Mouse (Mus musculus) small intestine, adult 2 months (tissue): Measurements from ENCODE around the gene Rpl14. TPM values are rescaled to one million over a fixed set of nuclear protein-coding genes. Genes with fewer than 3 reads are reported as not detected.
"Not testable (repeated sequence)": the region's sequence is repeated elsewhere in the genome, so short reads cannot be mapped to it uniquely, and the experiment has no call there.

Source experiments
- H3K27ac ChIP-seq: fragments of 200-500 bp; 2 replicates; pipeline ENCODE4 v1.5.1; 2012; ENCODE audit warnings: low read depth, low read length, control low read depth, inconsistent platforms; ENCODE audit not compliant: insufficient read depth
- H3K27me3 ChIP-seq: fragments of 200-500 bp; 2 replicates; pipeline ENCODE4 v1.6.1; 2012; ENCODE audit warnings: mild to moderate bottlenecking, moderate library complexity, low read length, inconsistent platforms; ENCODE audit not compliant: control insufficient read depth, insufficient read depth
- H3K36me3 ChIP-seq: fragments of 200-500 bp; 2 replicates; pipeline ENCODE4 v1.6.1; 2012; ENCODE audit warnings: mild to moderate bottlenecking, low read length, control low read depth, inconsistent platforms; ENCODE audit not compliant: control insufficient read depth, insufficient read depth
- H3K4me1 ChIP-seq: fragments of 200-500 bp; 2 replicates; pipeline ENCODE4 v1.6.1; 2012; ENCODE audit warnings: low read length, inconsistent platforms, mixed read lengths; ENCODE audit not compliant: control insufficient read depth, insufficient read depth, insufficient read length
- H3K4me3 ChIP-seq: fragments of 200-500 bp; 2 replicates; pipeline ENCODE4 v1.5.1; 2012; ENCODE audit warnings: low read depth, mild to moderate bottlenecking, control low read depth, inconsistent platforms, low read length, moderate library complexity
- CTCF ChIP-seq: fragments of 200-500 bp; IDR thresholded peaks from 2 replicates; pipeline ENCODE4 v1.5.1; 2012; ENCODE audit warnings: low read depth, mild to moderate bottlenecking, control low read depth, inconsistent platforms, low read length, moderate library complexity, mixed read lengths; ENCODE audit not compliant: insufficient replicate concordance, insufficient read length; ENCODE audit errors: extremely low read depth
- POLR2A ChIP-seq: fragments of 200-500 bp; IDR thresholded peaks from 2 replicates; pipeline ENCODE4 v1.6.1; 2012; ENCODE audit warnings: low read depth, mild to moderate bottlenecking, control low read depth, inconsistent platforms, low read length, moderate library complexity
- WGBS: fragments of 180-500 bp; shearing (Covaris S2); methylation state at CpG from one replicate; pipeline ENCODE4 v1.1.7; 2018; 5-methylcytosine and 5-hydroxymethylcytosine counted together
- polyA plus RNA-seq: library from polyadenylated mRNA; depleted of rRNA; stranded (reverse); fragments of >200 nt; gene quantifications from 2 replicates; pipeline ENCODE4 v1.2.3, GENCODE M21; 2012; rRNA removed

The Rpl14 gene
- 90.3 and 246 TPM in 2 replicates for polyA plus RNA-seq

DNA sequence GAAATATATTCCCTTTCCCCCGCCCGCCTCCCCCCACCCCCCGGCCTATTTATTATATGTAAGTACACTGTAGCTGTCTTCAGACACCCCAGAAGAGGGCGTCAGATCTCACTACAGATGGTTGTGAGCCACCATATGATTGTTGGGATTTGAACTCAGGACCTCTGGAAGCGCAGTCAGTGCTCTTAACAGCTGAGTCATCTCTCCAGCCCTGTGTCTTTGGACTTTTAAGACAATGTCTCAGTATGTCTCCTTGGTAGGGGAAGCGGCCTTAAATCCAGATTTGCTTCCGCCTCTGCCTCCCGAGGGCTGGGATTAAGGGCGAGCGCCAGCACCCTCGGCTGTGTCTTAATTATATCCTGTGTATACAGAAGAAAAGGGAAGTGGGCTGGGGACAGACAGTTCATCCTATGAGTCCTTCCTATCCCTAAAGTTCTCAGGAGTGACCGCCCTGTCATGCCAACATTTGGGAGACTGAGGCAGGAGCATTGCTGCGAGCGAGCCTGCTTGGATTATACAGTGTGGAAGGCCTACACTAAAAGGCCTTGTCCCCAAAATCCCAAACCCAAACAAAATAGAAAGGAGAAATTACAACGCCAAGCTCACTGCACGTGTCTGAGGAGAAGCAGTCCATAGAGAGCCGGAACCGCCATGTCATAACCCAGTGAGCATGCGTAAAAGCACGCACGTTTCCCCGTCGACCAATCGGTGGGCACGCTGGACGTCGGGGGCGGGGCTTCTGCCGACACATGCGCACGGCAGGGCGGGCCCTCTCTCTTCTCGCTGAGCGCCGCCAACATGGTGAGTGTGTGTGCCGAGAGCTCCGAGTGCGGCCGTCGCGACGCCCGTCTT is at the start of gene Rpl14:
Rpl14 (plus strand) TSS at position 704 of the 852 bp plus-strand sequence.
- Histone ChIP-seq H3K4me3 (peak within 1 kb of the TSS; percentile 91), H3K4me1 (peaks cover 8% of the 10 kb centered on the region; the same call in 1 of the 2 replicates), H3K27me3 (no peaks in the 10 kb centered on the region), H3K36me3 (peaks cover 22% of the 10 kb centered on the region), H3K27ac (peak within 1 kb of the TSS; percentile 51)
- WGBS = 2% methylated on average over 42 of the region's 43 CpGs
- peak; percentile 80 for TF ChIP-seq POLR2A
- TF ChIP-seq CTCF = no peak

GRCm38 (mm10) chr9:120527270-120527669 is 44.0 kb upstream of the Rpl14 start:
- H3K4me1 ChIP-seq = no peaks in the 10 kb centered on the region
- no peaks in the 10 kb centered on the region for H3K27me3 ChIP-seq
- 73% methylated on average over 4 of the region's 4 CpGs for WGBS
- no peak overlapping the region for H3K27ac ChIP-seq
- no peaks in the 10 kb centered on the region for H3K36me3 ChIP-seq
- H3K4me3 ChIP-seq = no peak overlapping the region
- no peak for TF ChIP-seq CTCF
- no peak for TF ChIP-seq POLR2A

DNA sequence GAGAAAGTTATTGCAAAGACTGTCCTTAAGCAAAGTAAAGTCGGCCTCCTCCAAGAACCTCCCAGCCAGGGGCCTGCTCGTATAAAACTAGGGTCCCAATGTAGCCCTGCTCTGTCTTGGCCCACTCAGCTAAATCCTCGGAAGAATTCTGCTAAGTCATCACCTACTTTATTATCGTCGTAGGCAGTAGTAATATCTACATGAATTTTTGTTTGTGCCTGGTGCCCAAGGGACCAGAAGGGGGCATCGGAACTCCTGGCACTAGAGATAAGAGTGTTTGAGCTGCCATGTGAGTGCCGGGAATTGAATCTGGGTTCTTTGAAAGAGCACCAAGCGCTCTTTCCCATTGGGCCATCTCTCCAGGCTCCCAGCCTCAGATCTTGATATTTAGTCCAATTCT is 43.3 kb upstream of the Rpl14 start:
- no peaks in the 10 kb centered on the region for H3K27me3 ChIP-seq
- WGBS = 87% methylated on average over 8 of the region's 8 CpGs
- TF ChIP-seq CTCF (no peak), POLR2A (no peak)

DNA sequence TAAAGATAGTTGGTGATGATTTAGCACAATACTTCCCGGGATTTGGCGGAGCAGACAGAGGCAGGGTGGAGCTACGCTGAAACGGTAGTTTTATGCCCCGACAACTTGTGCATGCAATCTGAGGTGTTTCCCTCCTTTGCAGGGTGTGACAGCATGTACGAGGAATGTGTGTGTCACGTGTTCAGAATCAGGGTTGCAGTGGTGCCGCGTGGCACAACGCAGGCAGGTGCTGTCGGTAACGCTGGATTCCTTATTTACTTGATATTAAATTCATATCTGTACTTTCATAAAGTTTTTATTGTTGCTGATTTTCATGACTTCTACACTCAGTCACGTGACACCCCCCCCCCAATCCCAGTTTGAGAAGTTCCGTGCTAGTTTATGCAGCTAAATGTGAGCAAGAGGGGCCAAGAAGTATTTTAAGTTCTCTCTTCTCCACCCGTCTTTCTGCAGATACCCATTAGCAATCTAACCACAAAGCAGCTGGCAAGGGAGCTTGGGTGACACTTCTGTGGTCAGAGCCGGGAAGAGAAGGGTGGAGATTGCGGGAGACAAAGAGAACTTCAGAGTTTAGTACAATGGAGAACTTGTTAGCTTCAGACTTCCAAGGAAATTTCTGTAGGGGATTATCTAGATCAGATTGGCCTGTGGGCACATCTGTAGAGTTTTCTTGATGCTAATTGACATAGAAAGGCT is 42.3 kb upstream of the Rpl14 start:
- TF ChIP-seq POLR2A = no peak
- no peak for TF ChIP-seq CTCF
- no peak overlapping the region for H3K4me3 ChIP-seq
- H3K27me3 ChIP-seq = no peaks in the 10 kb centered on the region
- 81% methylated on average over 17 of the region's 17 CpGs for WGBS
- H3K27ac ChIP-seq = no peak overlapping the region
- H3K4me1 ChIP-seq = no peaks in the 10 kb centered on the region
- H3K36me3 ChIP-seq = no peaks in the 10 kb centered on the region

More for the DNA sequence above, 43.3 kb upstream of the Rpl14 start:
- Histone ChIP-seq H3K27ac (no peak overlapping the region), H3K4me3 (no peak overlapping the region), H3K36me3 (no peaks in the 10 kb centered on the region), H3K4me1 (no peaks in the 10 kb centered on the region)

- Histone ChIP-seq H3K4me1 (no peaks in the 10 kb centered on the region), H3K36me3 (no peaks in the 10 kb centered on the region), H3K27me3 (no peaks in the 10 kb centered on the region), H3K4me3 (no peak overlapping the region), H3K27ac (no peak overlapping the region)
- TF ChIP-seq CTCF (no peak), POLR2A (no peak)
- 64% methylated on average over 5 of the region's 5 CpGs for WGBS
These were observed 40.8 kb upstream of the Rpl14 start for GRCm38 (mm10) chr9:120530471-120530870.

GRCm38 (mm10) chr9:120532062-120532461 is 39.2 kb upstream of the Rpl14 start:
- H3K27ac ChIP-seq = no peak overlapping the region
- no peaks in the 10 kb centered on the region for H3K27me3 ChIP-seq
- 39% methylated on average over 6 of the region's 6 CpGs for WGBS
- TF ChIP-seq CTCF (no peak), POLR2A (no peak)
- H3K4me1 ChIP-seq = no peaks in the 10 kb centered on the region
- H3K36me3 ChIP-seq = no peaks in the 10 kb centered on the region
- no peak overlapping the region for H3K4me3 ChIP-seq

DNA sequence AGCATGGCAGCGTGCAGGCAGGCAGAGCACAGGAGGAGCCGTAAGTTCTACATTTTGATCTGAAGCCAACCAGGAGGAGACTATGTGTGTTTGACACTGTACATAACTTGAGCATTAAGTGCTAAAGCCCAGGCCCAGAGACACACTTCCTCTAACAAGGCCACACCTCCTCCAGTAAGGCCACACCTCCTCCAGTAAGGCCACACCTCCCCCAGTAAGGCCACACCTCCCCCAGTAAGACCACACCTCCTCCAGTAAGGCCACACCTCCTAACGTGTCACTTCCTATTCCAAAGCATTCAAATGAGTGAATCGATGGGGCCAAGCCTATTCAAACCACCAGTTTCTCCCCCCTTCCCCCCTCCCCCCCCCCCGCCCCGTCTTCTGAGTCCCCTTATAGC is 38.6 kb upstream of the Rpl14 start:
- no peak overlapping the region for H3K4me3 ChIP-seq
- no peaks in the 10 kb centered on the region for H3K36me3 ChIP-seq
- H3K27ac ChIP-seq = no peak overlapping the region
- H3K27me3 ChIP-seq = no peaks in the 10 kb centered on the region
- H3K4me1 ChIP-seq = no peaks in the 10 kb centered on the region
- 86% methylated on average over 6 of the region's 6 CpGs for WGBS
- no peak for TF ChIP-seq POLR2A
- TF ChIP-seq CTCF = no peak

DNA sequence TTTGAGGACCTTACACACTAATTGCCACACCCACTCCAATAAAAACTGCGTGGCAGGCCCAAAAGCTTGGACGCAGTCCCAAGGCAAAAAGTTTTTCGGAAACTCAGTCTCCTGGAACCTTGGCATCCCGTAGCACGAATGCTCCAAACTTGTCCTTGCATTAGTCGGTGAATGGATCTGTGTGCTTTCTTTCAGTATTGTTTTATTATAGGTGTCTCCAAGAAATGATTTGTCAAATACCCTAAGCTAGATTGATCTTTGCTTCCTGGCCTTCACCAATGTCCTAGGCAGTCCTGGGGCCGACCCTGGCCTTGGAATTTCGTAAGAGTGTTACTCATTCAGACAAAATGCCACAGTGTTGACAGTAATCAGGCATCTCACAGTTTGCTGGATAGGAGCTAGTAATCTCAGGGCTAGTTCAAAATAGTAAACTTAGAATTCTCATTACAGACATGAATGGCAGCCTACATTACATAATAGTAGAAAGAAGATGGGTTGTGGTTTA is 37.7 kb upstream of the Rpl14 start:
- H3K4me1 ChIP-seq, H3K27me3 ChIP-seq, H3K27ac ChIP-seq, H3K36me3 ChIP-seq, H3K4me3 ChIP-seq: not testable (repeated sequence)
- WGBS = 89% methylated on average over 8 of the region's 8 CpGs
